Mouse (Mus musculus): Measurements from ENCODE around the gene Sema5b. TPM values are rescaled to one million over a fixed set of nuclear protein-coding genes. Genes with fewer than 3 reads are reported as not detected.

The Sema5b gene
- polyA plus RNA-seq, 1 experiment from 2014 or later: 0.90 TPM

- Histone ChIP-seq H3K27ac (ENCODE audit: low read depth, low read length) (no peak overlapping the region), H3K27me3 (replicated peaks; ENCODE audit: control insufficient read depth, insufficient read depth, low read length) (no peaks in the 10 kb centered on the region), H3K4me2 (replicated peaks; ENCODE audit: low read depth) (no peak overlapping the region), H3K4me3 (ENCODE audit: low read depth, low read length) (no peak overlapping the region), H3K9ac (ENCODE audit: low read depth, low read length) (no peak overlapping the region), H3K36me3 (ENCODE audit: control insufficient read depth, insufficient read depth) (no peaks in the 10 kb centered on the region), H3K4me1 (replicated peaks; ENCODE audit: control insufficient read depth, insufficient read depth, low read length) (no peaks in the 10 kb centered on the region), H3K9me3 (ENCODE audit: control insufficient read depth) (no peaks in the 10 kb centered on the region)
- TF ChIP-seq CTCF (IDR thresholded peaks at IDR 0.05; ENCODE audit: low read depth): no peak
- no peak for ATAC-seq
- WGBS: 96% methylated on average over 3 of the region's 3 CpGs
These were observed 32.6 kb downstream of the Sema5b start for GRCm38 (mm10) chr16:35573586-35573985.

DNA sequence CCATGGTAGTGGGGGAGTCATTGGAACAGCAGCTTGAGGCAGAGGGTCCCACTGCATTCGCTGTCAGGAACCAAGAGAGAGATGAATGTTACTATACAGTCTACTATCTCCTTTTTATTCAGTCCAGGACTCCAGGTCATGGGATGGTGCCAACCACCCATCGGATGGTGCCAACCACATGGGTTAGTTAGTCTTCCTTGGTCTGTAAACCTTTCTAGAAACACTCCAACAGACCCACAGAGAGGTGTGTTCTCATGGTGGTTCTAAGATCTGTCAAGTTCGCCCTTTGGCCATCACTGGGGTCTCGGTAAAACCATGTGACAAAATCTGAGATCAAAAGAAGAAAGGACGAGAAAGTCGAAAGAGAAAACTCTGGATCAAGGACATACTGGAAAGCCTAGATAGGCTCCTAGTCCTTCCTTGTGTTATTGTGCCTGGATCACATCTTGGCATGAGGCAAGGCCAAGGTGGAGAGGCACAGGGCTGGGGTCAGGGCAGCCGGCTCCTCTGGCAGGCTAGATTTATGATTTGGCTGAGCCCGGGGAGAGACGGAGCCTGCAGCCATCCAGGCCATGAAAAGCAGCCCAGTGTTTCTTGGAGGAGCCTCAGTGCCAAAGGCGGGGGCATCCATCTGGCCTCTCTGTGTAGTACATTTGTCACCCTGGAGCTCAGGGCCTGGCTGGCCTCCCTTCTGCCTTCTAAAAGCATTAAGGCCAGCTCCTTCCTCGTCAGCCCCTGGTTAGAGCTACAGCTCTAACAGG, 36.4 kb downstream of the Sema5b start:
- Histone ChIP-seq H3K4me2 (replicated peaks; ENCODE audit: low read depth) (no peak overlapping the region), H3K9ac (ENCODE audit: low read depth, low read length) (no peak overlapping the region), H3K27ac (ENCODE audit: low read depth, low read length) (no peak overlapping the region), H3K4me3 (ENCODE audit: low read depth, low read length) (no peak overlapping the region), H3K36me3 (ENCODE audit: control insufficient read depth, insufficient read depth) (no peaks in the 10 kb centered on the region), H3K27me3 (replicated peaks; ENCODE audit: control insufficient read depth, insufficient read depth, low read length) (no peaks in the 10 kb centered on the region), H3K9me3 (ENCODE audit: control insufficient read depth) (no peaks in the 10 kb centered on the region), H3K4me1 (replicated peaks; ENCODE audit: control insufficient read depth, insufficient read depth, low read length) (no peaks in the 10 kb centered on the region)
- 81% methylated on average over 11 of the region's 11 CpGs for WGBS
- no peak for TF ChIP-seq CTCF (IDR thresholded peaks at IDR 0.05; ENCODE audit: low read depth)
- no peak for ATAC-seq

DNA sequence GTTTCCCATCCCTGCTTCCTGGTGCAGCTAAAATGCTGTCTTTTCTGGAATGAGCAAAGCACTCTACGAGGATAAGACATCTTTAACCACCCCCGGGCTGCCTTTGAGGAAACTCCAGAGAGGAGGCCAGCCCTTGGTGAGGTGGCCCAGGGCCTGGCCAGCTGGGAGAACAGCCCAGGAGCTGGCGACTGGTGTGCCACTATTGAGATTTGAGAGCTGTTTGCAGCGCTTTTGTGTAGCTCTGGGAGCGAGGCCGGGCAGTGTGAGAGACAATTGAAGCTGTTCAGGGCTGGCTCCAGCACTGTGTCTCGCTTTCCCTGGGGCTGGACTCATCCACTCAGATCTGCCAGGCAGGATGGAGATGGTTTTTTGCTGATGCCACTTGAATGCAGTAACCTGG, 40.4 kb downstream of the Sema5b start:
- H3K27me3 ChIP-seq (replicated peaks; ENCODE audit: control insufficient read depth, insufficient read depth, low read length): no peaks in the 10 kb centered on the region
- ATAC-seq: no peak
- H3K9me3 ChIP-seq (ENCODE audit: control insufficient read depth): no peaks in the 10 kb centered on the region
- no peak for TF ChIP-seq CTCF (IDR thresholded peaks at IDR 0.05; ENCODE audit: low read depth)
- 76% methylated on average over 7 of the region's 7 CpGs for WGBS
- H3K4me3 ChIP-seq (ENCODE audit: low read depth, low read length): no peak overlapping the region
- no peak overlapping the region for H3K9ac ChIP-seq (ENCODE audit: low read depth, low read length)
- H3K36me3 ChIP-seq (ENCODE audit: control insufficient read depth, insufficient read depth): no peaks in the 10 kb centered on the region
- no peak overlapping the region for H3K4me2 ChIP-seq (replicated peaks; ENCODE audit: low read depth)
- no peaks in the 10 kb centered on the region for H3K4me1 ChIP-seq (replicated peaks; ENCODE audit: control insufficient read depth, insufficient read depth, low read length)
- no peak overlapping the region for H3K27ac ChIP-seq (ENCODE audit: low read depth, low read length)

DNA sequence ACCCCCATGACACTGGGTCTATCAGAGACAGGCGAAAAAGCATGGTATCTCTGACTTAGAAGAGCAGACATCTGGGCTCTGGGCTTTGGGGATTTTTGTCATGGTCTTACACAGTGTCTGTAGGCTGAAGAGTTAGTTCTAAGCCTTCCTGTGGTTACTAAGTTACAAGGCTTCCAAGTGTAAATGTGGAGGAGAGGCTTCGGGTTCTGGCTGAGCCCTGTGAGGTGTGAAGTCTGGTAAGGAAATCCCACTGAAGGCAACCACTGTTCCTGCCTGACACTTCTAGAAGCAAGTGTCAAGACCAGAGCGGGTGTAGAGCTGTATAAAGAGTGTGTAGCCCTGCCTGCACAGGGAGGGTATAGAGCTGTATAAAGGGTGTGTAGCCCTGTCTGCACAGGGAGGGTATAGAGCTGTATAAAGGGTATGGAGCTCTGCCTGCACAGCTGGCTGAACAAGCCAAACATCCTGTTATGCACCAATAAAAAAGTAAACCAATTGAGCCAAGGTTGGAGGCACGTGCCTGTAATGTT, 42.7 kb downstream of the Sema5b start:
- Histone ChIP-seq H3K4me1 (replicated peaks; ENCODE audit: control insufficient read depth, insufficient read depth, low read length) (no peaks in the 10 kb centered on the region), H3K27me3 (replicated peaks; ENCODE audit: control insufficient read depth, insufficient read depth, low read length) (no peaks in the 10 kb centered on the region), H3K4me2 (replicated peaks; ENCODE audit: low read depth) (no peak overlapping the region), H3K27ac (ENCODE audit: low read depth, low read length) (no peak overlapping the region), H3K36me3 (ENCODE audit: control insufficient read depth, insufficient read depth) (no peaks in the 10 kb centered on the region), H3K9ac (ENCODE audit: low read depth, low read length) (no peak overlapping the region), H3K9me3 (ENCODE audit: control insufficient read depth) (no peaks in the 10 kb centered on the region), H3K4me3 (ENCODE audit: low read depth, low read length) (no peak overlapping the region)
- no peak for TF ChIP-seq CTCF (IDR thresholded peaks at IDR 0.05; ENCODE audit: low read depth)
- WGBS: 53% methylated on average over 4 of the region's 4 CpGs
- 0 out of 2 replicates have a peak, but pooled peaks have one; percentile 33 for ATAC-seq

DNA sequence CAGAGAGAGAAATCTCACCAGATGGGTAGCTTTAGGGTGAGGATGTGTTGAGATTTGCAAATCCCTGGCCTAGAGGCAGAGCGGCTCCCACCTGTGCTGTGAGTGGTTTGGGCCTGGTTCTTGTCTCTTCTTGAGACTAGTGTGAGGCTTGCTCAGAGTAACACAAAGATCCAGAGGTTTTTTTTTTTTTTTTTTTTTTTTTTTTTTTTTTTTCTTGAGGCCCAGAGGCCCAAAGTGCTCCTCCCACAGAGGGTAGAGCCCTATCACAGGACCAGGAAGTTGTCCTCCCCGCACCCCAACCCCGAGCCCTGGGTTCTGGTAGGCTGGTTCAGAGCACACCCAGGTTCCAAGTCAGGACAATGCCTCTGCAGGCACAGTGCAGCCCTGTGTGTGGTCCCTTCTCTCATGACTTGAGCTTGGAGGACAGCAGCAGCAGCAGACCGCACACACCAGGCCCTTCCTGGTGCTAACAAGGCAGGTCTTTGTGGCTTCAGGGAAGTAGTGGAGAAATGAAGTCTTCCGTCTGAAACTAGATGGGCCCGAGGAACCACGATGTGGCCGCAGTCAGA, 44.3 kb downstream of the Sema5b start:
- WGBS: 82% methylated on average over 8 of the region's 8 CpGs
- H3K4me3 ChIP-seq (ENCODE audit: low read depth, low read length): no peak overlapping the region
- ATAC-seq: no peak

GRCm38 (mm10) chr16:35587046-35587779, 46.3 kb downstream of the Sema5b start:
- ATAC-seq: no peak
- no peak for TF ChIP-seq CTCF (IDR thresholded peaks at IDR 0.05; ENCODE audit: low read depth)
- Histone ChIP-seq H3K9ac (ENCODE audit: low read depth, low read length) (no peak overlapping the region), H3K4me1 (replicated peaks; ENCODE audit: control insufficient read depth, insufficient read depth, low read length) (no peaks in the 10 kb centered on the region), H3K4me2 (replicated peaks; ENCODE audit: low read depth) (no peak overlapping the region), H3K4me3 (ENCODE audit: low read depth, low read length) (no peak overlapping the region), H3K27ac (ENCODE audit: low read depth, low read length) (no peak overlapping the region), H3K9me3 (ENCODE audit: control insufficient read depth) (no peaks in the 10 kb centered on the region), H3K36me3 (ENCODE audit: control insufficient read depth, insufficient read depth) (no peaks in the 10 kb centered on the region), H3K27me3 (replicated peaks; ENCODE audit: control insufficient read depth, insufficient read depth, low read length) (no peaks in the 10 kb centered on the region)
- WGBS: 77% methylated on average over 8 of the region's 8 CpGs

More for the DNA sequence above, 44.3 kb downstream of the Sema5b start:
- H3K4me1 ChIP-seq (replicated peaks; ENCODE audit: control insufficient read depth, insufficient read depth, low read length): no peaks in the 10 kb centered on the region
- no peaks in the 10 kb centered on the region for H3K36me3 ChIP-seq (ENCODE audit: control insufficient read depth, insufficient read depth)
- no peaks in the 10 kb centered on the region for H3K9me3 ChIP-seq (ENCODE audit: control insufficient read depth)
- H3K4me2 ChIP-seq (replicated peaks; ENCODE audit: low read depth): no peak overlapping the region
- H3K9ac ChIP-seq (ENCODE audit: low read depth, low read length): no peak overlapping the region
- no peak overlapping the region for H3K27ac ChIP-seq (ENCODE audit: low read depth, low read length)
- no peak for TF ChIP-seq CTCF (IDR thresholded peaks at IDR 0.05; ENCODE audit: low read depth)
- H3K27me3 ChIP-seq (replicated peaks; ENCODE audit: control insufficient read depth, insufficient read depth, low read length): no peaks in the 10 kb centered on the region
